Mouse (Mus musculus): Measurements from ENCODE around the gene Btg2. TPM values are rescaled to one million over a fixed set of nuclear protein-coding genes. Genes with fewer than 3 reads are reported as not detected.

Btg2 gene
- total and polyA plus RNA-seq, 3 experiments, result 7.2 to 19.7 (median 11.6) TPM

DNA sequence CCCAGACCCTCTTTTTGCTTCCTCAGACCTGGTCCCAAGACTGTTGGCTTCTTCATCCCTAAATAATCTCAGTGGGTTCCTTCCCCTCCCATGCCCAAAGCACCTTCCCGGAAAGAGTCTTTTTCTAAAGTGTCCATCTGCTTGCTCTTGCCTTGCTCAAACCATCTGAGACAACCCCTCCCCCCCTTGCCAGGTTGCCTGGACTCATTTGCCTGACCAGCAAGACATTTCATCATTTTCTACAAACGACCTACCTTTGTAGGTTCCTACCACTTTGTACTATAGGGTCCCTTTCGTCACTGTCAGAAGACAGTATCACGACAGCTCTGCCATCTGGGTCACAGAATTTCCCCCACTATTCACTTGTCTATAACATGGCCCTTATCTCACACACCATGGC, 1.5 kb upstream of the Btg2 start:
- Histone ChIP-seq H3K9ac (ENCODE audit: insufficient read depth, low read depth) (no peak overlapping the region), H3K4me1 (ENCODE audit: control insufficient read depth in 1 of 2, insufficient read depth in 2 of 2) (peaks cover 20 to 55% of the 10 kb centered on the region in 2 experiments), H3K27ac (ENCODE audit: insufficient read depth, low read depth) (no peak overlapping the region), H3K27me3 (replicated peaks) (peaks cover 25% of the 10 kb centered on the region), H3K9me3 (replicated peaks; ENCODE audit: low read length) (no peaks in the 10 kb centered on the region), H3K36me3 (replicated peaks in 1 of 2; ENCODE audit: control insufficient read depth in 1 of 2, insufficient read depth in 1 of 2, low read length in 1 of 2) (peaks cover 8 to 21% of the 10 kb centered on the region in 2 experiments), H3K79me2 (replicated peaks; ENCODE audit: control insufficient read depth, extremely low read depth, insufficient read depth, poor library complexity, severe bottlenecking) (peaks cover 11% of the 10 kb centered on the region; the same call in 1 of the 2 replicates), H3K4me3 (replicated peaks in 1 of 3; ENCODE audit: low read depth in 2 of 3, low read length in 2 of 3, poor library complexity in 1 of 3) (no peak overlapping the region), H3K4me2 (ENCODE audit: insufficient read depth, low read depth, poor library complexity, severe bottlenecking) (no peak overlapping the region)
- DNase-seq (ENCODE audit: extremely low read depth), result no peak
- dilution Hi-C loops (cut with MboI; ENCODE audit: extremely low pct_ligation_motif_present, extremely low pct_unique_long_range_greater_than_20kb, low sequenced_read_pairs) (no loop called here), in situ Hi-C loops (cut with MboI; ENCODE audit: low pct_ligation_motif_present, low pct_unique_long_range_greater_than_20kb, low sequenced_read_pairs) (no loop called here)
- TF ChIP-seq EP300 (IDR thresholded peaks at IDR 0.05; ENCODE audit: low read length), result no peak
- no peak for TF ChIP-seq NRF1 (IDR thresholded peaks at IDR 0.05; ENCODE audit: low read depth, low read length)
- no peak for TF ChIP-seq UBTF (IDR thresholded peaks at IDR 0.05; ENCODE audit: low read depth, low read length)
- TF ChIP-seq IRF4 (IDR thresholded peaks at IDR 0.05; ENCODE audit: low read depth, low read length), result no peak
- TF ChIP-seq ZMIZ1 (IDR thresholded peaks at IDR 0.05; ENCODE audit: low read depth, low read length), result no peak
- TF ChIP-seq KAT2A (IDR thresholded peaks at IDR 0.05; ENCODE audit: insufficient replicate concordance, low read length), result no peak
- TF ChIP-seq RCOR1 (conservative IDR thresholded peaks at IDR 0.05; ENCODE audit: low read depth, low read length), result no peak
- no peak for TF ChIP-seq MAZ (IDR thresholded peaks at IDR 0.05; ENCODE audit: low read depth, low read length)
- TF ChIP-seq TBP (conservative IDR thresholded peaks at IDR 0.05; ENCODE audit: low read depth, low read length), result no peak
- TF ChIP-seq USF1 (IDR thresholded peaks at IDR 0.05; ENCODE audit: low read depth, low read length), result no peak
- no peak for TF ChIP-seq HCFC1 (IDR thresholded peaks at IDR 0.05; ENCODE audit: low read depth, low read length)
- TF ChIP-seq POLR2AphosphoS2 (IDR thresholded peaks at IDR 0.05; ENCODE audit: low read depth, low read length), result no peak
- TF ChIP-seq BHLHE40 (IDR thresholded peaks at IDR 0.05; ENCODE audit: low read depth, low read length), result no peak
- no peak for TF ChIP-seq SMC3 (IDR thresholded peaks at IDR 0.05; ENCODE audit: low read depth, low read length)
- TF ChIP-seq RAD21 (IDR thresholded peaks at IDR 0.05; ENCODE audit: low read depth, low read length), result no peak
- TF ChIP-seq MAFK (IDR thresholded peaks at IDR 0.05; ENCODE audit: insufficient replicate concordance, low read length), result no peak
- no peak for TF ChIP-seq ELF1 (IDR thresholded peaks at IDR 0.05; ENCODE audit: low read depth, low read length)
- TF ChIP-seq JUN (IDR thresholded peaks at IDR 0.05; ENCODE audit: insufficient read depth, low read depth, low read length), result no peak
- no peak for TF ChIP-seq TCF12 (IDR thresholded peaks at IDR 0.05; ENCODE audit: low read depth, low read length)

DNA sequence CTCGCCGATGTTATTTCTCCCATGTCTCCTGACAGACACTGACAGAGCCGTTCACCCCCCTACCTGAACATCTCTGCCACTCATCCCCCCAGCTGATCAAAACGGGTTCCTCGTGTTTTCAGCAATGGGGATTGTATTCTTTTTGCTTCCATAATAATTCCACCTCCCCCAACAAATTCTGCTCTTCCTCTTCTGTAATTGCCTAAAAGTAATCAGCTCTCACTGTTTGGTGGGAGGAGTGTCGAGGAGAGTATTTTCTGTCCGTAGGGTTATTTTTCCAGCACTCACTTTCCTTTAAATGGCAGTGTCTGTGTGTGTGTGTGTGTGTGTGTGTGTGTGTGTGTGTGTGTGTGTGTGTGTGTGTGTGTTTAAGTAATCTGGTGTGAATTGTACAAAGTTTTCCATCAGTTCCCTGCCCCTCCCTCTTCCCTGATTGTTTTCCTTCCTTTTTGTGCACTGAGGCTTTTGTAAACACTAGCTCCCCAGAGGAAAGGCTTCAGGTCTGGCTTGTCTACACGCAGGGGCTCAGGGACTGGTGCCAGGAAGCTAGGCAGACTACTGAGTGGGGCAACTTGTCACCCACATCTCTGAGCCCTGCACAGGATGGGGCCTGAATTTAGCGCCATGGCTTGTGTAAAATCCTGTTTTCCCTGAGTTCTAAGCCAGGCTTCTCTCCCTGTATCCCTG, 700 bp upstream of the Btg2 start:
- H3K9me3 ChIP-seq (replicated peaks; ENCODE audit: low read length), result no peaks in the 10 kb centered on the region
- dilution Hi-C loops (cut with MboI; ENCODE audit: extremely low pct_ligation_motif_present, extremely low pct_unique_long_range_greater_than_20kb, low sequenced_read_pairs) (no loop called here), in situ Hi-C loops (cut with MboI; ENCODE audit: low pct_ligation_motif_present, low pct_unique_long_range_greater_than_20kb, low sequenced_read_pairs) (no loop called here)
- peaks cover 11 to 27% of the 10 kb centered on the region in 2 experiments for H3K36me3 ChIP-seq (replicated peaks in 1 of 2; ENCODE audit: control insufficient read depth in 1 of 2, insufficient read depth in 1 of 2, low read length in 1 of 2)
- H3K4me2 ChIP-seq (ENCODE audit: insufficient read depth, low read depth, poor library complexity, severe bottlenecking), result peak overlapping the region; percentile 35
- no peak for DNase-seq (ENCODE audit: extremely low read depth)
- TF ChIP-seq NELFE (IDR thresholded peaks at IDR 0.05; ENCODE audit: low read depth, low read length) (no peak), ELF1 (IDR thresholded peaks at IDR 0.05; ENCODE audit: low read depth, low read length) (no peak), UBTF (IDR thresholded peaks at IDR 0.05; ENCODE audit: low read depth, low read length) (no peak), USF2 (conservative IDR thresholded peaks at IDR 0.05; ENCODE audit: low read depth, low read length) (no peak)
- H3K9ac ChIP-seq (ENCODE audit: insufficient read depth, low read depth), result peak overlapping the region; percentile 7; the same call in 1 of the 2 replicates
- H3K79me2 ChIP-seq (replicated peaks; ENCODE audit: control insufficient read depth, extremely low read depth, insufficient read depth, poor library complexity, severe bottlenecking), result peaks cover 11% of the 10 kb centered on the region; the same call in 1 of the 2 replicates
- peaks cover 25% of the 10 kb centered on the region for H3K27me3 ChIP-seq (replicated peaks)
- H3K4me1 ChIP-seq (ENCODE audit: control insufficient read depth in 1 of 2, insufficient read depth in 2 of 2), result peaks cover 20 to 55% of the 10 kb centered on the region in 2 experiments
- no peak overlapping the region for H3K27ac ChIP-seq (ENCODE audit: insufficient read depth, low read depth)
- H3K4me3 ChIP-seq (replicated peaks in 1 of 3; ENCODE audit: low read depth in 2 of 3, low read length in 2 of 3, poor library complexity in 1 of 3), result peak overlapping the region; percentile 29 to 78 (median 59)

Measured in CH12.LX (cell line).